Mouse (Mus musculus) cerebellum, adult 2 months (tissue): ENCODE measurements around the gene Gm3336. TPM values are rescaled to one million over a fixed set of nuclear protein-coding genes. Genes with fewer than 3 reads are reported as not detected.

Experiments used
- DNase-seq, 2 experiments: peaks; one replicate each; pipeline ENCODE4 v3.0.0; 2021
- H3K27ac ChIP-seq: fragments of 200-500 bp; 2 replicates; pipeline ENCODE4 v1.5.1; 2012; ENCODE audit warnings: low read length, control low read depth, inconsistent platforms; ENCODE audit not compliant: insufficient read depth
- H3K27me3 ChIP-seq: fragments of 200-500 bp; 2 replicates; pipeline ENCODE4 v1.6.1; 2012; ENCODE audit warnings: inconsistent platforms, mild to moderate bottlenecking, low read length, moderate library complexity; ENCODE audit not compliant: control insufficient read depth, insufficient read depth
- H3K4me1 ChIP-seq: fragments of 200-500 bp; 2 replicates; pipeline ENCODE4 v1.6.1; 2011; ENCODE audit warnings: low read length; ENCODE audit not compliant: control insufficient read depth, insufficient read depth
- H3K4me3 ChIP-seq: fragments of 200-500 bp; replicated peaks from 2 replicates; pipeline ENCODE3; 2011; ENCODE audit warnings: mild to moderate bottlenecking, low read depth, low read length, control low read depth; ENCODE audit not compliant: insufficient read depth
- CTCF ChIP-seq: fragments of 200-500 bp; IDR thresholded peaks from 2 replicates; pipeline ENCODE4 v1.5.1; 2011; ENCODE audit warnings: low read depth, mild to moderate bottlenecking, control low read depth, low read length, moderate library complexity, borderline replicate concordance; ENCODE audit not compliant: insufficient read depth
- POLR2A ChIP-seq: fragments of 200-500 bp; IDR thresholded peaks from 2 replicates; pipeline ENCODE4 v1.6.1; 2011; ENCODE audit warnings: low read length, control low read depth, borderline replicate concordance; ENCODE audit not compliant: insufficient read depth
- WGBS: fragments of 180-500 bp; shearing (Covaris S2); methylation state at CpG from one replicate; pipeline ENCODE4 v1.1.7; 2018; 5-methylcytosine and 5-hydroxymethylcytosine counted together
- polyA plus RNA-seq: library from polyadenylated mRNA; depleted of rRNA; stranded (reverse); fragments of >200 nt; gene quantifications from 2 replicates; pipeline ENCODE4 v1.2.3, GENCODE M21; 2012

Gm3336 gene
- polyA plus RNA-seq, 1 experiment = not detected

DNA sequence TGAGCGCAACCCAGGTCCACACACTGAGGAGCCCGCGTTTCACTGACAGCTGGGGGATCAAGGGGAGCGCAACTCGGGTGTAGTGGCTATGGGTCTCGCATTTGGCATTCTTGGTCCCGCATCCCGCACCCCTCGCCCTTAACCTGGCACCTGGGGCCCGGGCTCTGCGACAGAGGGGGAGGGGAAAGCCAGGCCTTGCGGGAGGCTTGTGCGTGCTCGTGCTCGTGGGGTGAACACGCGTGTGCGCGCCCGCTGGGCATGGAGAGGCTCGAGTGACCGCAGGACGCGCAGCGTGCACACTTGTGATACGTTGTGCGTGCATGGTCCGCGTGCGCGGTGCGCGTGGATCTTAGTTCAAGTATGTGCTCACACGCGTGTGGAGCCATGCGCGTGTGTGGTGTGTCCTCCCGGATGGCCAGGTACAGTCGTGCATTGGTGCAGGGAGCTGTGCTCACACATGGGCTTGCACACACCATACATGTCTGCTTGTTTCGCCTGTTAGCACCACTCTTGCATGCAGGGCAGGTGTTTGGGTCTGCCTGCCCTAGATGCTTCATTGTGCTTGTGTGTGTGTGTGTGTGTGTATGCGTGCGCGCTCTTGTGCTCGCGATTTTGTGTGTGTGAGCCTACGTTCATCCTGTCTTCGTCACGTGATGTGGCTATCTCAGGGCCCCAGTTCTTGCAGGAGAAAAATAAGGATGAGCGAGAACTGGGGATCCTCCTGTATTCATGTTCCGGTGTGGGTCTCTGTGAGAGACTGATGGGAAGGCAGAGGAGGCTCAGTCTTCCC, 36.7 kb downstream of the Gm3336 start:
- peak; percentile 84 to 88 for DNase-seq
- Histone ChIP-seq H3K27ac (peak overlapping the region; percentile 91), H3K4me1 (peaks cover 32% of the 10 kb centered on the region), H3K4me3 (peak overlapping the region; percentile 69), H3K27me3 (no peaks in the 10 kb centered on the region)
- WGBS = 5% methylated on average over 50 of the region's 50 CpGs
- TF ChIP-seq CTCF = no peak; the same call in 1 of the 2 replicates
- peak; percentile 22 for TF ChIP-seq POLR2A

- 64% methylated on average over 24 of the region's 24 CpGs for WGBS
- H3K4me1 ChIP-seq = peaks cover 35% of the 10 kb centered on the region
- TF ChIP-seq POLR2A (no peak), CTCF (no peak)
These were observed 37.5 kb downstream of the Gm3336 start for GRCm38 (mm10) chr8:70755661-70756475.

GRCm38 (mm10) chr8:70756476-70757040, 38.2 kb downstream of the Gm3336 start:
- WGBS = 64% methylated on average over 6 of the region's 6 CpGs
- peaks cover 35% of the 10 kb centered on the region for H3K4me1 ChIP-seq
- no peak overlapping the region for H3K4me3 ChIP-seq
- no peak overlapping the region for H3K27ac ChIP-seq
- TF ChIP-seq CTCF (no peak), POLR2A (no peak)
- peak; percentile 15 to 26 for DNase-seq
- H3K27me3 ChIP-seq = no peaks in the 10 kb centered on the region

More at GRCm38 (mm10) chr8:70755661-70756475, 37.5 kb downstream of the Gm3336 start:
- no peak overlapping the region for H3K27ac ChIP-seq
- H3K4me3 ChIP-seq = peak overlapping the region; percentile 69
- DNase-seq = peak in 1 of 2 experiments; percentile 48
- H3K27me3 ChIP-seq = no peaks in the 10 kb centered on the region

GRCm38 (mm10) chr8:70757523-70758307, 39.4 kb downstream of the Gm3336 start:
- DNase-seq = peak in 1 of 2 experiments; percentile 50
- Histone ChIP-seq H3K4me3 (no peak overlapping the region), H3K4me1 (peaks cover 35% of the 10 kb centered on the region), H3K27me3 (no peaks in the 10 kb centered on the region), H3K27ac (no peak overlapping the region)
- 18% methylated on average over 22 of the region's 22 CpGs for WGBS
- TF ChIP-seq CTCF = peak; percentile 59
- no peak for TF ChIP-seq POLR2A

- peak; percentile 26 to 31 for DNase-seq
- WGBS = 25% methylated on average over 7 of the region's 7 CpGs
- TF ChIP-seq CTCF (no peak), POLR2A (no peak)
- H3K27me3 ChIP-seq = no peaks in the 10 kb centered on the region
- H3K4me1 ChIP-seq = peaks cover 35% of the 10 kb centered on the region
- no peak overlapping the region for H3K27ac ChIP-seq
- no peak overlapping the region for H3K4me3 ChIP-seq
These were observed 39.9 kb downstream of the Gm3336 start for GRCm38 (mm10) chr8:70758308-70758615.

- Histone ChIP-seq H3K27me3 (no peaks in the 10 kb centered on the region), H3K4me1 (peaks cover 35% of the 10 kb centered on the region), H3K27ac (no peak overlapping the region), H3K4me3 (no peak overlapping the region)
- WGBS = 15% methylated on average over 19 of the region's 19 CpGs
- TF ChIP-seq CTCF = no peak
- TF ChIP-seq POLR2A = 0 out of 2 replicates have a peak, but pooled peaks have one; percentile 19
- DNase-seq = peak; percentile 47 to 61
These were observed 40.5 kb downstream of the Gm3336 start for GRCm38 (mm10) chr8:70758616-70759561.
